Mouse (Mus musculus) hindbrain, embryonic 11.5 days (tissue): Measurements from ENCODE around the gene Ascl2. TPM values are rescaled to one million over a fixed set of nuclear protein-coding genes. Genes with fewer than 3 reads are reported as not detected.

Source experiments
- ATAC-seq: fragments of 200-750 bp; cut with Nextera tagmentation; 2 replicates; pipeline ENCODE4 v1.8.0; 2017; ENCODE audit warnings: mild to moderate bottlenecking, moderate TSS enrichment, moderate library complexity; ENCODE audit not compliant: low FRiP score
- DNase-seq: peaks from one replicate; pipeline ENCODE4 v3.0.0-alpha.2; 2015; ENCODE audit warnings: low spot score
- H3K27ac ChIP-seq: fragments of 300-500 bp; sonication (generic); 2 replicates; pipeline ENCODE4 v1.5.1; 2014; ENCODE audit warnings: mild to moderate bottlenecking, low read depth, low read length
- H3K27me3 ChIP-seq: fragments of 300-500 bp; sonication (generic); 2 replicates; pipeline ENCODE4 v1.6.1; 2014; ENCODE audit warnings: mild to moderate bottlenecking, low read length, moderate library complexity, mixed read lengths; ENCODE audit not compliant: control insufficient read depth, insufficient read depth
- H3K36me3 ChIP-seq: fragments of 300-500 bp; sonication (generic); 2 replicates; pipeline ENCODE4 v1.6.1; 2014; ENCODE audit warnings: mild to moderate bottlenecking, low read length, moderate library complexity, mixed read lengths; ENCODE audit not compliant: control insufficient read depth, insufficient read depth
- H3K4me1 ChIP-seq: fragments of 300-500 bp; sonication (generic); replicated peaks from 2 replicates; pipeline ENCODE4 v1.6.1; 2014; ENCODE audit warnings: low read length, mixed read lengths; ENCODE audit not compliant: control insufficient read depth, insufficient read depth
- H3K4me2 ChIP-seq: fragments of 300-500 bp; sonication (generic); replicated peaks from 2 replicates; pipeline ENCODE4 v1.6.1; 2014; ENCODE audit warnings: mild to moderate bottlenecking, low read depth, low read length
- H3K4me3 ChIP-seq: fragments of 300-500 bp; sonication (generic); 2 replicates; pipeline ENCODE4 v1.5.1; 2014; ENCODE audit warnings: low read depth, low read length
- H3K9ac ChIP-seq: fragments of 300-500 bp; sonication (generic); 2 replicates; pipeline ENCODE4 v1.6.1; 2014; ENCODE audit warnings: low read depth, low read length
- H3K9me3 ChIP-seq: fragments of 300-500 bp; sonication (generic); 2 replicates; pipeline ENCODE4 v1.6.1; 2016; ENCODE audit warnings: low read length; ENCODE audit not compliant: control insufficient read depth
- WGBS: fragments of 180-500 bp; shearing (Covaris S2); extraction: QIAGEN DNeasy Blood & Tissue Kit; methylation state at CpG from one replicate; pipeline ENCODE4 v1.1.7; 2014; 5-methylcytosine and 5-hydroxymethylcytosine counted together
- polyA plus RNA-seq: library from polyadenylated mRNA; unstranded; fragments of >200 nt; fragmentation: Nextera tagmentation; extraction: Ambion mirVana; gene quantifications from 2 replicates; pipeline ENCODE4 v1.2.1, GENCODE M21; 2014

The Ascl2 gene
- polyA plus RNA-seq, 1 experiment from 2014 or later, result 0.34 TPM

DNA sequence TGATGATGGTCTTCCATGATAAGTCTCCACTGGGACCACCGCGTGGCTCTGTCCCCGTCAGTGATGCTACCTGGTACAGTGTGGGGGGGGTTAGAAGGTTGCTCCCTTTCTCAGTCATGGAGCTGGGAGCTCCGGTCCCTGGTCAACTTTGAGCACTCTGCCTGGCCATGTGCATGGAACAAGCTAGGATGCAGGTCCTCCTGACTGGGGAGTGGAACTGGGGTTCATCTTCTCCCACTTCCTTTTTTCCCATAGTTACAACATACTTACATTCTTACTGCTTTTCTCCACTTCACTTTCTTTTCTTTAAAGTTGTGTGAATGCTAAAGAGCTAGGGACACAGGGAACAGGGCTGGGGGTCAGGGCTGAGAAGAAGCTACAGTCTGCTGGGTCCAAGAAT, 16.1 kb upstream of the Ascl2 start:
- no peaks in the 10 kb centered on the region for H3K9me3 ChIP-seq
- WGBS, result 93% methylated on average over 4 of the region's 4 CpGs

DNA sequence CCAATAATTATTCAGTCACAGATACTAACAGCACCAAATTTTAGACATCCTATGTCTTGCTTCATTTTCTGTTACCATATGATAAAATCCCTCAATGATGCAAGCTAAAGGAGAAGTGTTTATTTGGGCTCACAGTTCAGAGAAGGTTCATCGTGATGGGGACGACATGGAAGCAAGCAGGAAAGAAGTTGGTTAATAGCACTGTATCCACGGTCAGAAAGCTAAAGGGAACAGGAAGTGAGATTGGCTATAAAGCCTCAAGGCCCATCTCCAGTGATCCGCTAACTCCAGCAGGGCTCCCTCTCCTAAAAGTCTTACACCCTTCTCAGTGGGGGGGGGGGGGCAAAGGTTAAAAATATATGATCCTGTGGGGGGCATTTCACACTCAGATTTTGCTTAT, 12.8 kb upstream of the Ascl2 start:
- Histone ChIP-seq H3K4me1 (no peaks in the 10 kb centered on the region), H3K9ac (no peak overlapping the region), H3K27me3 (no peaks in the 10 kb centered on the region), H3K4me3 (no peak overlapping the region), H3K9me3 (no peaks in the 10 kb centered on the region), H3K36me3 (no peaks in the 10 kb centered on the region), H3K27ac (no peak overlapping the region), H3K4me2 (no peak overlapping the region)
- ATAC-seq, result no peak
- no peak for DNase-seq
- 79% methylated on average over 4 of the region's 4 CpGs for WGBS

More for the DNA sequence above, 16.1 kb upstream of the Ascl2 start:
- Histone ChIP-seq H3K4me1 (no peaks in the 10 kb centered on the region), H3K4me2 (no peak overlapping the region), H3K27me3 (no peaks in the 10 kb centered on the region), H3K27ac (no peak overlapping the region), H3K4me3 (no peak overlapping the region), H3K36me3 (no peaks in the 10 kb centered on the region), H3K9ac (no peak overlapping the region)
- no peak for DNase-seq
- ATAC-seq, result no peak

DNA sequence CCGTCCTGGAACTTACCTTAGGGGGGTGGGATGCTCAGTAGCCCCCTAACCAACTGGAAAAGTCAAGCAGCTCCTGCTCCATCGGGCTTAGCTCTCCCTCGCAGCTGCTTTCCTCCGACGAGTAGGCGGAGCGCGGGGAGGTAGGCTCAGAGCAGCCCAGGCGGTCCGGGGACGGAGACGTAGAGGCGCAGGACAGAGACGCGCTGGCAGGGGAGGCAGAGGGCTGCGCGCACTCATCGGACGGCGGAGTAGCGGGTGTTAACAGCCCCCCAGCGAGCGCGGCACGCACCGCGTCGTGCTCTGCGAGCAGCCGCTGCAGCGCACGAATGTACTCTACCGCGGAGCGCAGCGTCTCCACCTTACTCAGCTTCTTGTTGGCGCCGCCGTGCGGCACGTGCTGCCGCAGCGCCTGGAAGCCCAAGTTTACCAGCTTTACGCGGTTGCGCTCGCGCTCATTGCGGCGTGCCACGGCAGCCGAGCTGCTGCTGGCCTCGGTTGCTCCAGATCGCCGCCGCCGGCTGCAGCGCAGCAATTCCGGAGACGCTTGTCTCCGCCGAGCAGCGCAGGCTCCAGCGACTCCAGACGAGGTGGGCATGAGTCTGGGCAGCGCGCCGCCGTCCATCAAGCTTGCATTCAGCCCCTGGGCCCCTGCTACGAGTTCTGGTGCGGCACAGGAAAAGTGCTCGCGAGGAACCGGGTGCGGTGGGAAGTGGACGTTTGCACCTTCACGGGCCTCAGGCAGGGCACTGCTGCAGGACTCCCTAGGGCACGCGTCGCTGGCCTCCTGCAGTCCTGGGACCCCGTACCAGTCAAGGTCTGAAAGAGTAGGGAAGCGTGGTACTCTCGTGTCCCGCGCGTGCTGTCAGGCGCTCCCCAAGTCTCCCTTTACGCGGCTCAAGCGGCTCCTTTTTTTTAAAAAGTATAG, 918 bp downstream of the Ascl2 start:
- Histone ChIP-seq H3K4me1 (peaks cover 10% of the 10 kb centered on the region; the same call in 1 of the 2 replicates), H3K27ac (no peak overlapping the region), H3K9ac (no peak overlapping the region), H3K4me3 (peak overlapping the region; percentile 29), H3K27me3 (peaks cover 64% of the 10 kb centered on the region), H3K36me3 (no peaks in the 10 kb centered on the region), H3K4me2 (peak overlapping the region; percentile 52), H3K9me3 (no peaks in the 10 kb centered on the region)
- under 1% methylated on average over 87 of the region's 90 CpGs for WGBS
- DNase-seq, result peak; percentile 81
- peak; percentile 64; the same call in 1 of the 2 replicates for ATAC-seq

DNA sequence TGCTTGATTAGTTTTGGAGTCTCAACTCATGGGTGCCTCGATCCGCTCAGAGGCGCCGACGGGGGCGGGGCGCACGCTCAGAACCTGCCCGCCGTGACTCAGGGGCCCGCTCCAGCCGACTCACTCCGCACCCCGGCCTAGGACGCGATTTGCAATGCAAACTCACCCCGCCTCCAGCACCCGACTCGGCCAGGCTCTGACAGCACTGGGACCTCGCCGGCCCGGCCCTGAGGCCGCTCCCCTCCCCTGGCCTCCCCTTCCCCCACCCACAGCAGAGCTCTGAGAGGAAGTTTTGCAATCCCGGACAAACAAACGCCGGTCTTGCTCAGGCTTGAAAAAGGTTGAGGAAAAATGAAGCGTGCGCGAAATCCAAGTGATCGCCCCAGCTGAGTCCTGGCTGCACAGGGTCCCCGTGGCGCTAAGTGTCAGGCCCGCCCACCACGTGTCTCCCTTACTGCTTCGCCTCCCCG, 1.6 kb downstream of the Ascl2 start:
- Histone ChIP-seq H3K27ac (no peak overlapping the region), H3K4me2 (peak overlapping the region; percentile 52), H3K27me3 (peaks cover 64% of the 10 kb centered on the region), H3K36me3 (no peaks in the 10 kb centered on the region), H3K4me3 (peak overlapping the region; percentile 29), H3K9me3 (no peaks in the 10 kb centered on the region), H3K9ac (no peak overlapping the region), H3K4me1 (peaks cover 10% of the 10 kb centered on the region; the same call in 1 of the 2 replicates)
- under 1% methylated on average over 36 of the region's 36 CpGs for WGBS
- DNase-seq (peak; percentile 42), ATAC-seq (peak; percentile 47; the same call in 1 of the 2 replicates)

DNA sequence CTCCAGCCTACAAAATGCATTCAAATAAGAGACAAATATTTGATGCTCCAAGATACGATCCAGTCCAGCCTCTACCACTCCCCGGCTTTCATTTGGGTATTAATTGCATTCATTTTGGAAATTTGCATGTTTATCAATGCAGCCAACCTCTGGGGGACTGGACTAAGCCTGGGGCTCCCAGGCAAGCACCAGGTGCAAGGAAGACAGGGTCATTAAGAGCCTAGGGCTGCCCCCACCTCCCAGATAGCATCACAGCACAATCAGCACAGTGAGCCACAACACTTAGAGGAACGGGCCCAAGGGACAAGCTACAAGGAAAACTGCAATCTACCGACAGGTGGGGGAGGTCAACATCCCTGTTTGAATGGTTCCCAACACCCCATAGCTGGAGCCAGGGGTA, 9.3 kb downstream of the Ascl2 start:
- DNase-seq (no peak), ATAC-seq (no peak)
- no peaks in the 10 kb centered on the region; the same call in 1 of the 2 replicates for H3K4me1 ChIP-seq
- H3K27me3 ChIP-seq, result no peaks in the 10 kb centered on the region; the same call in 1 of the 2 replicates
- no peak overlapping the region for H3K4me2 ChIP-seq
- 66% methylated on average over 4 of the region's 4 CpGs for WGBS
- no peak overlapping the region for H3K4me3 ChIP-seq
- no peaks in the 10 kb centered on the region for H3K9me3 ChIP-seq
- H3K9ac ChIP-seq, result no peak overlapping the region
- H3K27ac ChIP-seq, result no peak overlapping the region
- no peaks in the 10 kb centered on the region for H3K36me3 ChIP-seq

DNA sequence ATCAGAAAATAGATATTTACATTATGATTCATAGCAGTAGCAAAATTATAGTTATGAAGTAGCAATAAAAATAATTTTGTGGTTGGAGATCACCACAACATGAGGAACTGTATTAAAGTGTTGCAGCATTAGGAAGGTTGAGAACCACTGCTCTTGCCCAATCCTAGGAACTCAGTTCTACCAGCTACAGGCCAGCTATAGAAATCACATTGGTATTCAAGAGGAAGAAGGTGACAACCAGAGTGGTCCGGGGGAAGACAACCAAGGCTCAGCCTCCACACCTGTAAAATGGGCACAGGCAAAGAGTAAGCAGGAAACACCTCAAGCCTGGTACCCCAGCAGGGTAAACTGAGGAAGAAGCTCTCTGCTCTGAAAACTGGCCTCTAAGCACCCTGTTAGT, 10.2 kb downstream of the Ascl2 start:
- no peaks in the 10 kb centered on the region for H3K27me3 ChIP-seq
- H3K36me3 ChIP-seq, result no peaks in the 10 kb centered on the region
- H3K9ac ChIP-seq, result no peak overlapping the region
- no peaks in the 10 kb centered on the region for H3K9me3 ChIP-seq
- ATAC-seq (no peak), DNase-seq (no peak)
- H3K4me1 ChIP-seq, result no peaks in the 10 kb centered on the region; the same call in 1 of the 2 replicates
- no peak overlapping the region for H3K27ac ChIP-seq
- H3K4me3 ChIP-seq, result no peak overlapping the region
- WGBS, result 97% methylated on average over 1 of the region's 1 CpGs
- no peak overlapping the region for H3K4me2 ChIP-seq

DNA sequence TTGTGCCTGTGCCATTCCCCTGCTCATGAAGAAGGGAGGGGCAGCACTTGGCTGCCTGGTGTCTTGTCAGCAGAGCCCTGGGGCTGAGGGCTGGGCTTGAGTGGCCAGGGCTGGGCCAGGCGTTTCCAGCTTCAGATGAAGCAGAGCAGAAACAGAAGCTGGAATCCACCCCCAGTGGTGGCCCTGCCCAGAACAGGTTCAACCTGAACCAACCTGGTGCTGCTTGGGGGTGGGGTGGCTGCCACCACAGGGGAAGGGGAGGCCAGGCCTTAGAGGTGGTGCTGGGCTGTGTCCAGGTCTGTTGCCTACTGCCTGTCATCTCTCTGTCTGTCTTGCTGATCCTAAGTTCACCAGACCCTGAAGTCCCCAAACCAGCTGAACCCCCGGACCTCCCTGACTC, 13.0 kb downstream of the Ascl2 start:
- WGBS, result 85% methylated on average over 2 of the region's 2 CpGs
- DNase-seq (no peak), ATAC-seq (no peak)
- no peaks in the 10 kb centered on the region for H3K27me3 ChIP-seq
- H3K9me3 ChIP-seq, result no peaks in the 10 kb centered on the region
- H3K36me3 ChIP-seq, result no peaks in the 10 kb centered on the region
- no peaks in the 10 kb centered on the region; the same call in 1 of the 2 replicates for H3K4me1 ChIP-seq
- H3K4me2 ChIP-seq, result no peak overlapping the region
- no peak overlapping the region for H3K27ac ChIP-seq
- H3K4me3 ChIP-seq, result no peak overlapping the region
- H3K9ac ChIP-seq, result no peak overlapping the region

DNA sequence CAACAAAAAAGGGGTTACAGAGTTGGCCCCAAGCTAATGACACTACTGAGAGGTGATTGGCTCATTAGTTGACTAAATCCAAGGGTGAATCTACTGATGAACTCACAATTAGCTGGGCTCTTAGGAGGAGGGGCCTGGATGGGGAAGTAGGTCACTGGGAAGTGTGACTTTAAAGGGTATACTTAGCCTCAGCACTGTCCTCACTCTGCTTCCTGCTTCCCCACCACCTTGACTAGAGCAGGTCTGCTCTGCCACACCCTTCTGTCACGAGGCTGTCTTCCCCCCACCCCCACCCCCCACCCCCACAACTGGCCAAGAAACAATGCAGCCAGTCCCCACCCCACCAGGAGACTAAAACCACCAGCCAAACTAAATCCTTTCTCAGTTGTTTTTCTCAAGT, 19.5 kb downstream of the Ascl2 start:
- H3K9ac ChIP-seq, result no peak overlapping the region
- 46% methylated on average over 1 of the region's 1 CpGs for WGBS
- H3K36me3 ChIP-seq, result no peaks in the 10 kb centered on the region
- no peak overlapping the region for H3K27ac ChIP-seq
- no peaks in the 10 kb centered on the region for H3K27me3 ChIP-seq
- no peak overlapping the region for H3K4me3 ChIP-seq
- no peak overlapping the region for H3K4me2 ChIP-seq
- no peak for DNase-seq
- no peak for ATAC-seq
- no peaks in the 10 kb centered on the region for H3K9me3 ChIP-seq
- H3K4me1 ChIP-seq, result no peaks in the 10 kb centered on the region

DNA sequence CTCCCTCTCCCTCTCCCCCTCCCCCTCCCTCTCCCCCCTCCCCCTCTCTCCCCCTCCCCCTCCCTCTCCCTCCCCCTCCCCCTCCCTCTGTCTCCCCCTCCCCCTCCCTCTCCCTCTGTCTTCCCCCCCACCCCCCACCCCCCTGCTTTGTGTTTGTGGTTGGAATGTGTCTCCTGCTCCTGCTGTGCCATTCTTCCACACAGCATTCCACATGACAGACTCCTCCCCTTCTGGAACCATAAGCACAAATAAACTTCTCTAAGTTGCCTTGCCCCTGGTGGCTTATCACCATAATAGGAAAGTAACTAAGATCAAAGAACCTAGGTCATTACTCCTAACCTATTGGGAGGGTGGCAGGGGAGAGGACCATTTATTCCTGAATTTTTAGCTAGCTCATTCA, 31.4 kb downstream of the Ascl2 start:
- no peak overlapping the region for H3K4me3 ChIP-seq
- no peak overlapping the region for H3K27ac ChIP-seq

More for the DNA sequence above, 31.4 kb downstream of the Ascl2 start:
- DNase-seq, result no peak
- no peak for ATAC-seq
- Histone ChIP-seq H3K27me3 (no peaks in the 10 kb centered on the region), H3K4me2 (no peak overlapping the region), H3K9me3 (no peaks in the 10 kb centered on the region), H3K9ac (no peak overlapping the region), H3K4me1 (no peaks in the 10 kb centered on the region), H3K36me3 (no peaks in the 10 kb centered on the region)
